Mouse (Mus musculus) frontal cortex, postnatal 10 days (tissue): ENCODE measurements at regions not wholly inside any gene's neighbourhood (a gene's known extent, or its start where the extent isn't known, plus 50 kb on each side); places are given as distances from the start of the nearest gene placed in this dataset.

Experiments used
- DNase-seq, 2 experiments: peaks; one replicate each; pipeline ENCODE4 v3.0.0; 2022; ENCODE audit warnings: low spot score in 2 of 2, mixed read lengths in 1 of 2

GRCm38 (mm10) chr14:105841888-105842287, 54.7 kb downstream of the Spry2 start:
- DNase-seq = no peak

GRCm38 (mm10) chr14:105837533-105837932, 59.1 kb downstream of the Spry2 start:
- no peak for DNase-seq

- DNase-seq = no peak
These were observed 65.9 kb downstream of the Spry2 start for GRCm38 (mm10) chr14:105830701-105831100.

- DNase-seq = no peak
These were observed 66.3 kb downstream of the Spry2 start for GRCm38 (mm10) chr14:105830301-105830700.

- no peak for DNase-seq
These were observed 73.5 kb downstream of the Spry2 start for GRCm38 (mm10) chr14:105823129-105823528.

- no peak for DNase-seq
These were observed 74.0 kb downstream of the Spry2 start for GRCm38 (mm10) chr14:105822653-105823052.

- DNase-seq = no peak
These were observed 77.1 kb downstream of the Spry2 start for GRCm38 (mm10) chr14:105819534-105819933.

GRCm38 (mm10) chr14:105818841-105819240, 77.8 kb downstream of the Spry2 start:
- no peak for DNase-seq

GRCm38 (mm10) chr14:105817481-105817880, 79.1 kb downstream of the Spry2 start:
- no peak for DNase-seq

GRCm38 (mm10) chr14:105815827-105816226, 80.8 kb downstream of the Spry2 start:
- DNase-seq = no peak

GRCm38 (mm10) chr14:105815281-105815680, 81.3 kb downstream of the Spry2 start:
- DNase-seq = no peak

- DNase-seq = no peak
These were observed 83.0 kb downstream of the Spry2 start for GRCm38 (mm10) chr14:105813661-105814060.

GRCm38 (mm10) chr14:105813097-105813496, 83.5 kb downstream of the Spry2 start:
- DNase-seq = no peak

- DNase-seq = no peak
These were observed 90.9 kb downstream of the Spry2 start for GRCm38 (mm10) chr14:105805762-105806161.

GRCm38 (mm10) chr14:105805362-105805761, 91.3 kb downstream of the Spry2 start:
- DNase-seq = no peak

GRCm38 (mm10) chr14:105804761-105805160, 91.9 kb downstream of the Spry2 start:
- no peak for DNase-seq

GRCm38 (mm10) chr14:105803281-105803680, 93.3 kb downstream of the Spry2 start:
- DNase-seq = no peak

- DNase-seq = no peak
These were observed 93.9 kb downstream of the Spry2 start for GRCm38 (mm10) chr14:105802529-105803280.

GRCm38 (mm10) chr14:105800142-105800925, 96.3 kb downstream of the Spry2 start:
- DNase-seq = no peak

- no peak for DNase-seq
These were observed 97.2 kb downstream of the Spry2 start for GRCm38 (mm10) chr14:105799401-105799861.

GRCm38 (mm10) chr14:105793010-105793702, 103.5 kb downstream of the Spry2 start:
- no peak for DNase-seq

GRCm38 (mm10) chr14:105790441-105790840, 106.2 kb downstream of the Spry2 start:
- no peak for DNase-seq
